Mouse (Mus musculus) thymus, postnatal 14 days (tissue): ENCODE measurements at regions not wholly inside any gene's neighbourhood (a gene's known extent, or its start where the extent isn't known, plus 50 kb on each side); places are given as distances from the start of the nearest gene placed in this dataset.
A peak's percentile ranks its signal among the peaks of the same experiment; 100 is the strongest.
"Not testable (repeated sequence)": the region's sequence is repeated elsewhere in the genome, so short reads cannot be mapped to it uniquely, and the experiment has no call there.

Source experiments
- DNase-seq: peaks from one replicate; pipeline ENCODE4 v3.0.0; 2021

GRCm38 (mm10) chr1:88752332-88752731, 50.3 kb upstream of the Arl4c start:
- no peak for DNase-seq

- peak; percentile 37 for DNase-seq
Measured at GRCm38 (mm10) chr1:88756658-88757057, 54.6 kb upstream of the Arl4c start.

GRCm38 (mm10) chr1:88757162-88757561, 55.1 kb upstream of the Arl4c start:
- DNase-seq: no peak

- DNase-seq: no peak
Measured at GRCm38 (mm10) chr1:88757746-88758145, 55.7 kb upstream of the Arl4c start.

- DNase-seq: no peak
Measured at GRCm38 (mm10) chr1:88760643-88761042, 58.6 kb upstream of the Arl4c start.

GRCm38 (mm10) chr1:88761121-88761520, 59.1 kb upstream of the Arl4c start:
- no peak for DNase-seq

GRCm38 (mm10) chr1:88763725-88764364, 61.8 kb upstream of the Arl4c start:
- peak; percentile 31 for DNase-seq

- DNase-seq: no peak
Measured at GRCm38 (mm10) chr1:88764478-88764877, 62.5 kb upstream of the Arl4c start.

- DNase-seq: no peak
Measured at GRCm38 (mm10) chr1:88777009-88777408, 75.0 kb upstream of the Arl4c start.

- no peak for DNase-seq
Measured at GRCm38 (mm10) chr1:88780262-88780661, 78.2 kb upstream of the Arl4c start.

- no peak for DNase-seq
Measured at GRCm38 (mm10) chr1:88783083-88783482, 81.1 kb upstream of the Arl4c start.

GRCm38 (mm10) chr1:88784866-88785620, 83.0 kb upstream of the Arl4c start:
- DNase-seq: no peak

GRCm38 (mm10) chr1:88786066-88786465, 84.0 kb upstream of the Arl4c start:
- DNase-seq: no peak

GRCm38 (mm10) chr1:88790674-88791073, 88.7 kb upstream of the Arl4c start:
- no peak for DNase-seq

GRCm38 (mm10) chr1:88794926-88795325, 92.9 kb upstream of the Arl4c start:
- no peak for DNase-seq

- DNase-seq: no peak
Measured at GRCm38 (mm10) chr1:88798473-88798872, 96.5 kb upstream of the Arl4c start.

GRCm38 (mm10) chr1:88798874-88799273, 96.9 kb upstream of the Arl4c start:
- no peak for DNase-seq

GRCm38 (mm10) chr1:88799343-88799742, 97.3 kb upstream of the Arl4c start:
- DNase-seq: no peak

GRCm38 (mm10) chr1:88799789-88800188, 97.8 kb upstream of the Arl4c start:
- DNase-seq: no peak

- no peak for DNase-seq
Measured at GRCm38 (mm10) chr1:88800411-88800810, 98.4 kb upstream of the Arl4c start.

GRCm38 (mm10) chr1:88801151-88801550, 99.1 kb upstream of the Arl4c start:
- not testable (repeated sequence) for DNase-seq

- peak; percentile 6 for DNase-seq
Measured at GRCm38 (mm10) chr1:88806960-88807359, 104.9 kb upstream of the Arl4c start.

- no peak for DNase-seq
Measured at GRCm38 (mm10) chr1:88807901-88808300, 105.9 kb upstream of the Arl4c start.

- no peak for DNase-seq
Measured at GRCm38 (mm10) chr1:88808508-88808907, 106.5 kb upstream of the Arl4c start.

- DNase-seq: no peak
Measured at GRCm38 (mm10) chr1:88809756-88810155, 107.7 kb upstream of the Arl4c start.
